Mouse (Mus musculus) ES-Bruce4 (cell line): ENCODE measurements around the gene Xxylt1.

ENCODE experiments used
- CTCF ChIP-seq: IDR thresholded peaks from one replicate; pipeline ENCODE4 v1.8.1; 2011; ENCODE audit warnings: low read depth, low read length
- POLR2A ChIP-seq: IDR thresholded peaks from one replicate; pipeline ENCODE4 v1.8.1; 2011; ENCODE audit warnings: low read length; ENCODE audit not compliant: insufficient read depth

DNA sequence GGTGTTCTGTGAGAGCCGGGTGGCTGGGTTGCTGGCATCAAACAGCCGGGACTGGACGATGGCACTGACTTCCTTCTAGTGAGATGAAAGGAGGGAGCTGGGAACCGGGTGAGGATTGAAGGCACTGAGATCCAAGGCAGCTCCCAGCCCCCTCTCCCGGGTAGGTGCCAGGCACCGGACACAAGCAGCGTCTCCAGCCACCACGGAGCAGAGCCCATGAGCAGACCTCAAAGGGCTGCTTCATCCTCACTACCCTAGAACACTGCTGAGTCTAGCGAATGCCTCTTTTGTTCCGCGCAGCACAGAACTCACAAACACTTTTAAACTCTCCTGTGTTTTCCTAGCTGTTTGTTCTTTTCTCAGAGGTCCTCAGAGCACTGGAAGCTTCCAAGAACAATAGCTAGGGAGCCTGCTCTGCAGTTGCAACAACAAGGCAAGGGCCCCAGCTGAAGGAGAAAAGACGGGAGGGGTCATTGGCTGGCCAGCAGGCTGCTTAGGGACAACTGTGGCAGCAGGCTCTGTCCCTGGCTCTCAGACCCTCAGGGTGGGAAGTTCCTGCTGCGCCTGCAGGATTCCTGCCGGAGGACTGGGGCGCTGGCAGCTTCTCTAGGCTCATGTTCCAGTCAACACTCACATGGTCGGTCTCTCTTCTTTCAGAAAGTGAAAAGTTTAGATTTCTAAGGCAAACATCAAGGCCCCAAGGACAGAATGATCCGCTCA, 96.2 kb downstream of the Xxylt1 start:
- TF ChIP-seq CTCF (no peak), POLR2A (no peak)
